Mouse (Mus musculus) skeletal muscle tissue, postnatal 0 days (tissue): ENCODE data around the gene Alg1. TPM values are rescaled to one million over a fixed set of nuclear protein-coding genes. Genes with fewer than 3 reads are reported as not detected.

Source experiments
- microRNA-seq, 2 experiments: library from miRNA; unstranded; fragments of <30 nt; microRNA quantifications; one replicate each; pipeline ENCODE4; 2016
- polyA plus RNA-seq: library from polyadenylated mRNA; unstranded; fragments of >200 nt; fragmentation: Nextera tagmentation; extraction: Ambion mirVana; gene quantifications from 2 replicates; pipeline ENCODE4 v1.2.1, GENCODE M21; 2015

The Alg1 gene
- polyA plus RNA-seq: 19.3 and 19.6 TPM in 2 replicates

DNA sequence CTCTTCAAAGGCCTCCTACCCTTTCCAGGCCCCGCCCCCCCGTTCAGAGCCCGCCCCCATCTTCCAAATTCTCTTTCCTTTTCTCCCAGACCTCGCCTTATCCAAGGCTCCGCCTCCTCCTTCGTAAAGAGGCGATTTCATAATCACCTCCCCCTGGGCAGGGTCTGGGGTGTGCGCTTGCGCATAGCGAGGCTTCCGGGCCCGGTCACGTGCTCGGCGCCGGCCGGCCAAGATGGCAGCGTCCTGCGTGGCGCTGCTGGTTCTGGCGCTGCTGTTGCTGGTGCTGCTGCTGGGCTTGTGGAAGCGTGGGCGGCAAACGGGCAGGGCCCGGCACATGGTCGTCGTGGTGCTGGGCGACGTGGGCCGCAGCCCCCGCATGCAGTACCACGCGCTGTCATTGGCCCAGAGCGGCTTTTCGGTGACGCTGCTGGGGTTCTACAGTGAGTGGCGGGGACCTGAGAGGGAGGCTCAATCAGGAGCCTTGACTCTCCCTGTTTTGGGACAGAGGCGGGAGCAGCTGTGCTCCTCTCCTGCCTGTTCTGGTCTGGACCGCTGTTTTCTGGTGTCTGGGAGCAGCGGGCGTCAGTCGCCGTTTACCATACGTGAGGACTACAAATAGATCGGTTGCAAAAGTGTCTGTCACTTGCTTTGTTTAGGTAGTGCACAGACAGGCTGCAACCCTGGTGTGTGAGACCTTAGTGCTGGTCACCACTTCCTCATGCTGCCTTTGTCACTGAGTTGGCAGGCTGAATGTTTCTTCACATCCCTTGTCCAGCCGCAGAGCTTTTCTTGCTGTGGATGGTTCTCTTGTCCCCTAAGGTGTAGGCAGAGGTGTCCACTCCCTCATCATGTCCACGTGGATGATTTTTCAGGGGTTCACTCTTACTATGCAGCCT lies at the start of gene Alg1:
Gene Alg1, plus strand, starts transcription at position 204 of the 896 bp plus-strand sequence.

DNA sequence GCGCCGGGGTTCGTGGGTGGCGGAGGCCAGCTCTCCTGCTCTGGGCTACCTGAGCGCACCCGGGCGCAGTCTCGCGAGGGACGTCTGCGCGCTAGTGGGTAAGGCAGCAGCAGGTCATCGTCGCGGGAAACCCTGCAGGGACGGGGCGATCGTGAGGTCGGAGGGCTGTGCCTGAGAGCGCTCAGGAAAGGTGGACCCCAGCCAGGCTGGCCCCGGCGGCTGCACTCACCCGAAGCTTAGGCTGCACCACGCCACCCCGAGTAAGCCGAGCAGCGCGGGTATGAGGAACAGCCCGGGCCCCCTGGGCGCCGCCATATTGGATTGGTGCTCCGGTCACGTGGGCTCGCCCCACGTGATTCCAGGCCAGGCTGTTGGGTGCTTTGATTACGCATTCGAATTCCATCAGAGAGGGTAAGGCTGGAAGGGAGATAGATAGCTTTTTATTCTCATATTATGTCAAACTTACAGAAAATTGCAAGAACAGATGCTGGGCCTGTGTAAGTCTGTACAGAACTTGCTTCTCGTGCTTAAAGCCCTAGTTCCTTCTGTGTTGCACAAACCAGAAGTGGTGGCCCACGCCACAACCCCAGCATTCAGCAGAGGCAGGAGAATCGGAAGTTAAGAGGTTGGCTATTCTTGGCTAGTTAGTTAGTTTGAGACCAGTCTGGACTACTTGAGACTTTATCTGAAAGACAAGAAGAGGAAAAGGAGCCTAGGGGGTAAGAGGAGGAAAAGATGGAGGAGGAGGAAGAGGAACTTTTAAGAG lies 29.6 kb upstream of the Alg1 start, which contains the start of gene Nagpa:
Gene Nagpa, minus strand, starts transcription at position 345 of the 766 bp plus-strand sequence.

GRCm38 (mm10) chr16:5222140-5222539 lies 11.3 kb upstream of the Alg1 start, which contains the start of gene AU021092:
TSS of gene AU021092 (minus strand) at chr16:5222299.

DNA sequence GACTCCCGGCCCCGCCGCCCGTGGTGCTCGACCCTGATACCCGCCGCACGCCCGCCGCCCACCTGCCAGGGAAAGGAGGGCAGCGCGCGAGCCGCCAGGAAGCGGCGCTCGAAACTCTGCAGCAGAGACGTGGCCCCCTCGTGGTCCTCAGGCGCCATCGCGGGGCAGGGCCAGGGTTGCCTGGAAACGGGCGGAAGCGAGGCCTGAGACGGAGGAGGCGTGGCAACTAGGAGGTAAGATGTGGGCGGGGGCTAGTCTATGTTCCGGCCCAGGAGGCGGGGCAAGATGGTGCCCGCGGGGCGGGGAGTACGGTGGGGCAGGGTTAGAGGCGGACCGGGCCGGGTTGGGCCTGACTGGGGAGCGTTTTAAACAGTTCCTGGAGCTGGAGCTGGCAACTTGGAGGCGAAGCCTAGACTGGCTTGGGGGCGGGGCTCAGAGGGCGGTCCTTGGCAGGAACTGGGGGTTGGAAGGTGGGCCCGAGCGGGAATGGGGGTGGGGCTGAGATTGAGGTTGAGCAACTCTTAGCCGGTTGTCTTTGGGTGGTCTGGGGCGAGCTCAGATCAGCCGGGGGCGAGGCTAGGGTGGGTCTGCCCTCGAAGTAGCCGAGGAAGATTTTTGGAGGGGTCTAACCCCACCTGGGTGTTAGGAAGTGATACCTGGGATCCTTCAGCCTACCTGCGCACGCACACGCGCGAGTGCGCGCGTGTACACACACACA lies 22.5 kb downstream of the Alg1 start, which contains the start of gene Eef2kmt:
Gene Eef2kmt, minus strand, starts transcription at position 205 of the 718 bp plus-strand sequence.

Small RNAs within 50 kb of the gene (microRNA-seq; reads per million reads assigned to microRNA genes)
- gene Gm23689: 0 reads per million in 2 experiments
- gene Gm26095: 0 reads per million in 2 experiments
- gene Mir6364: 0 reads per million in 2 experiments

Other genes starting within 250 kb of the Alg1 start
- not detected in 2 replicates for gene Sept12, start 235.8 kb upstream of the Alg1 start, polyA plus RNA-seq
- 1.2 and 1.6 TPM in 2 replicates for gene Smim22, start 226.3 kb upstream of the Alg1 start, polyA plus RNA-seq
- gene Rogdi, start 220.1 kb upstream of the Alg1 start, polyA plus RNA-seq: 24.9 and 29.7 TPM in 2 replicates
- gene Glyr1, start 183.8 kb upstream of the Alg1 start, polyA plus RNA-seq: 56.4 and 61.8 TPM in 2 replicates
- gene Ubn1, start 183.6 kb upstream of the Alg1 start, polyA plus RNA-seq: 10.1 and 10.9 TPM in 2 replicates
- gene Ppl, start 101.2 kb upstream of the Alg1 start, polyA plus RNA-seq: 0.12 and 1.6 TPM in 2 replicates
- gene Sec14l5, start 86.5 kb upstream of the Alg1 start, polyA plus RNA-seq: 0.82 and 0.95 TPM in 2 replicates
- 9.1 and 10.4 TPM in 2 replicates for gene Nagpa, start 29.6 kb upstream of the Alg1 start, polyA plus RNA-seq
- gene AU021092, start 11.3 kb upstream of the Alg1 start, polyA plus RNA-seq: 2.4 and 2.7 TPM in 2 replicates
- 26.6 and 27.1 TPM in 2 replicates for gene Eef2kmt, start 22.4 kb downstream of the Alg1 start, polyA plus RNA-seq